Mouse (Mus musculus): ENCODE data around the gene Mboat7. TPM values are rescaled to one million over a fixed set of nuclear protein-coding genes. Genes with fewer than 3 reads are reported as not detected.
A peak's percentile ranks its signal among the peaks of the same experiment; 100 is the strongest.

Mboat7 gene
- polyA plus RNA-seq, 1 experiment from 2014 or later, result 63.6 TPM

Small RNA genes within 50 kb of the gene (microRNA-seq; reads per million reads assigned to microRNA genes)
- gene Mir3572, result 3.7 reads per million, percentile 11 among the genes with 10 or more reads in this experiment

Other genes with a start within 250 kb of the Mboat7 start
- gene Tarm1, start 190.9 kb downstream of the Mboat7 start, polyA plus RNA-seq (2015; fragmentation: Nextera tagmentation; extraction: Ambion mirVana), result 0.77 and 0.95 TPM in 2 replicates
- gene Oscar, start 77.4 kb downstream of the Mboat7 start, polyA plus RNA-seq (2015; fragmentation: Nextera tagmentation; extraction: Ambion mirVana), result 0.29 and 0.87 TPM in 2 replicates
- 425 and 461 TPM in 2 replicates for gene Ndufa3, start 76.2 kb downstream of the Mboat7 start, polyA plus RNA-seq (2015; fragmentation: Nextera tagmentation; extraction: Ambion mirVana)
- 23.2 and 24.6 TPM in 2 replicates for gene Tfpt, start 63.6 kb downstream of the Mboat7 start, polyA plus RNA-seq (2015; fragmentation: Nextera tagmentation; extraction: Ambion mirVana)
- 88.3 and 94.0 TPM in 2 replicates for gene Prpf31, start 63.5 kb downstream of the Mboat7 start, polyA plus RNA-seq (2015; fragmentation: Nextera tagmentation; extraction: Ambion mirVana)
- gene Cnot3, start 48.3 kb downstream of the Mboat7 start, polyA plus RNA-seq (2015; fragmentation: Nextera tagmentation; extraction: Ambion mirVana), result 48.3 and 53.3 TPM in 2 replicates
- gene Leng1, start 27.7 kb downstream of the Mboat7 start, polyA plus RNA-seq (2015; fragmentation: Nextera tagmentation; extraction: Ambion mirVana), result 20.3 and 21.8 TPM in 2 replicates
- gene Tmc4, start 16.0 kb downstream of the Mboat7 start, polyA plus RNA-seq (2015; fragmentation: Nextera tagmentation; extraction: Ambion mirVana), result 5.0 and 7.0 TPM in 2 replicates
- gene Tsen34, start 660 bp downstream of the Mboat7 start, polyA plus RNA-seq (2015; fragmentation: Nextera tagmentation; extraction: Ambion mirVana), result 251 and 270 TPM in 2 replicates
- gene Rps9, start 10.5 kb upstream of the Mboat7 start, polyA plus RNA-seq (2015; fragmentation: Nextera tagmentation; extraction: Ambion mirVana), result 1,336 and 1,506 TPM in 2 replicates
- 0.96 and 2.4 TPM in 2 replicates for gene Pirb, start 26.9 kb upstream of the Mboat7 start, polyA plus RNA-seq (2015; fragmentation: Nextera tagmentation; extraction: Ambion mirVana)
- not detected in 2 replicates for gene Gm15448, start 132.2 kb upstream of the Mboat7 start, polyA plus RNA-seq (2015; fragmentation: Nextera tagmentation; extraction: Ambion mirVana)
- gene Pira2, start 151.5 kb upstream of the Mboat7 start, polyA plus RNA-seq (2015; fragmentation: Nextera tagmentation; extraction: Ambion mirVana), result 0.47 and 0.77 TPM in 2 replicates
- gene Gm14548, start 204.6 kb upstream of the Mboat7 start, polyA plus RNA-seq (2015; fragmentation: Nextera tagmentation; extraction: Ambion mirVana), result 0.09 and 0.45 TPM in 2 replicates
- gene Lilra6, start 222.0 kb upstream of the Mboat7 start, polyA plus RNA-seq (2015; fragmentation: Nextera tagmentation; extraction: Ambion mirVana), result 0.26 and 0.37 TPM in 2 replicates

All from limb, embryonic 15.5 days (tissue).